Mouse (Mus musculus): Measurements from ENCODE around the gene Tgfbr3. TPM values are rescaled to one million over a fixed set of nuclear protein-coding genes. Genes with fewer than 3 reads are reported as not detected.

Gene Tgfbr3
- polyA plus RNA-seq, 1 experiment from 2014 or later = 23.8 TPM

DNA sequence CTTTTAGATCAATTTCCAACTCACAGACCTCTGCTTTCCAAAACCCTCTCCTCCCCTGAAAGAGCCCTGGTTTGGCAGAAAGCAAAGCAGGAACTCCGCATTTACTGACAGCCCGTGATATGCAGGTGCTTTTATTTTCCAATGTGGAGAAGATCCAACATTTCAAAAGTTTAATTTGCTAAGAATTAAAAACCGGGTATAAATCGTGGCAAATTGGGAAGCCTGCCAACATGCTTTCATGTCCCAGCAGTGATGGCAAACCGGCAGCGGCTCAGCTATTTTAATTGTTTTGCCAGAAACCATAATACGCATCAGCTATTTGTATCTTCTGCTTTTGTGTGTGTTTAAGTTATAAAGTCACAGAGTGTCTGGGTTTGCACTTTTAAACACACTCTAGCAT, 162.9 kb downstream of the Tgfbr3 start:
- Histone ChIP-seq H3K4me3 (ENCODE audit: low read depth, low read length) (no peak overlapping the region), H3K4me1 (ENCODE audit: insufficient read depth) (0 out of 2 replicates have a peak, but pooled peaks cover 12% of the 10 kb centered on the region), H3K4me2 (no peak overlapping the region), H3K9me3 (ENCODE audit: low read depth, low read length) (no peaks in the 10 kb centered on the region), H3K27me3 (ENCODE audit: insufficient read depth, low read length) (no peaks in the 10 kb centered on the region), H3K9ac (no peak overlapping the region), H3K36me3 (ENCODE audit: insufficient read depth) (peaks cover 35% of the 10 kb centered on the region), H3K27ac (ENCODE audit: low read depth) (no peak overlapping the region)
- DNase-seq = peak; percentile 69
- ATAC-seq (ENCODE audit: insufficient read depth) = no peak
- WGBS = 37% methylated on average over 7 of the region's 7 CpGs
- no peak for TF ChIP-seq CTCF (IDR thresholded peaks at IDR 0.05; ENCODE audit: low read depth)

DNA sequence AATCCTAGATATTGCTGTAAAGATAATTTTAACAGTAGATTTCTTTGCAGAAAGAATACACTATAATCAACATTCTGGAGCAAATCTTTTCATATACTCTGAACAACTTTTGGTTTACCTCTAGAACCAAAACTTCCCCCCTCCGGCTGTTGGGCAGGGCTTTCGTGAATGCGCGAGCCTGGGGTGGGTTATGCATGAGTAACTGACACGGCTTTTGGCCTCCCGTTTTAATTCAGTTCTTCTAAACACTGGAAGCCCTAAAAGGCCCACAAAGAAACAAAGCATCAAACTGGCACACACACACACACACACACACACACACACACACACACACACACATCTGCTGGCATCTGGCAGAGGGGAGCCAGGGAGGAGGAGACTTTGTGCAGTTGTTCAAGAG, 164.3 kb downstream of the Tgfbr3 start:
- peaks cover 18% of the 10 kb centered on the region; the same call in 1 of the 2 replicates for H3K4me1 ChIP-seq (ENCODE audit: insufficient read depth)
- H3K4me3 ChIP-seq (ENCODE audit: low read depth, low read length) = no peak overlapping the region
- no peaks in the 10 kb centered on the region for H3K9me3 ChIP-seq (ENCODE audit: low read depth, low read length)
- no peak for DNase-seq
- H3K9ac ChIP-seq = no peak overlapping the region
- H3K27ac ChIP-seq (ENCODE audit: low read depth) = peak overlapping the region; percentile 32; the same call in 1 of the 2 replicates
- 52% methylated on average over 6 of the region's 6 CpGs for WGBS
- no peak for ATAC-seq (ENCODE audit: insufficient read depth)
- H3K27me3 ChIP-seq (ENCODE audit: insufficient read depth, low read length) = no peaks in the 10 kb centered on the region
- H3K4me2 ChIP-seq = no peak overlapping the region
- TF ChIP-seq CTCF (IDR thresholded peaks at IDR 0.05; ENCODE audit: low read depth) = no peak
- H3K36me3 ChIP-seq (ENCODE audit: insufficient read depth) = peaks cover 24% of the 10 kb centered on the region

DNA sequence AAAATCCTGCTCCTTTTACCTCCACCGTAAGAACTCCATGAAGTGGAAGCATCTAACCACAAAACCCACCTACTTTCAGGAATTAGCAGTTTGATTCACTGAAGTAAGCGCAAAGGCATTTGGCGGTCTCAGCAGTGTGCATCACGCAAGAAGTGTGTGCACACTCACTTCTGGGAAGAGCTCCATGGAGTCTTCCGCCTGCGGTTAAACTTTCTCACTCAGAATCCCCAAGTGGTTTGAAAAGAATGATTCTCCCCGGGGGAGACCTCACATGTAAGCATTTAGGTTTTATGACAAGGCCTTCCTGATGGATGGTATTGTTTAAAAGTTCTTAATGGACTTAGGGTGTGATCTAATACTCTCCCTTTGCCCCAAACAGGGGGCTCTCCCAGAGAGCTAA, 164.9 kb downstream of the Tgfbr3 start:
- no peak for TF ChIP-seq CTCF (IDR thresholded peaks at IDR 0.05; ENCODE audit: low read depth)
- Histone ChIP-seq H3K4me1 (ENCODE audit: insufficient read depth) (peaks cover 18% of the 10 kb centered on the region; the same call in 1 of the 2 replicates), H3K36me3 (ENCODE audit: insufficient read depth) (peaks cover 19% of the 10 kb centered on the region), H3K27me3 (ENCODE audit: insufficient read depth, low read length) (no peaks in the 10 kb centered on the region), H3K9me3 (ENCODE audit: low read depth, low read length) (no peaks in the 10 kb centered on the region), H3K27ac (ENCODE audit: low read depth) (peak overlapping the region; percentile 32; the same call in 1 of the 2 replicates), H3K9ac (no peak overlapping the region), H3K4me2 (no peak overlapping the region), H3K4me3 (ENCODE audit: low read depth, low read length) (no peak overlapping the region)
- WGBS = 44% methylated on average over 7 of the region's 7 CpGs
- ATAC-seq (ENCODE audit: insufficient read depth) (no peak), DNase-seq (peak; percentile 62)

DNA sequence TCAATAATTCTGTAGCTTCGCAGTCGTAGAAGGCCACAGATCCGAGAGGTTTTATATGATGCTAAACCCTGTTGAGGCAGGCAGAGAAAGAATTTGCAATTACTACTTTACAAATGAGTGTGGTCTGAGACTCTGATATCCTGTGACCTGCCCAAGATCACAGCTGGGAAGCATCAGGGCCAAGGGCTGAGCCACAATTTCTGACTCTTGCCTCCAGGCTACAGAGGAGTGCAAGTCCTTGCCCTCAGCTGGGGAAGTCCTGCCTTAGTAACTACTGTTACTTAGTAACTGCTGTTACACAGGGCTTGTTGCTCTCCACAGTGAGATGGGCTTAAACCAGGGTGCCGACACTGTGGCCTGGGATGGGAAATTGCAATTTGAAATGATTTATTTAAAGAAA, 166.8 kb downstream of the Tgfbr3 start:
- H3K9me3 ChIP-seq (ENCODE audit: low read depth, low read length) = no peaks in the 10 kb centered on the region
- H3K27me3 ChIP-seq (ENCODE audit: insufficient read depth, low read length) = no peaks in the 10 kb centered on the region
- DNase-seq (no peak), ATAC-seq (ENCODE audit: insufficient read depth) (no peak)
- no peak overlapping the region for H3K9ac ChIP-seq
- no peak overlapping the region for H3K27ac ChIP-seq (ENCODE audit: low read depth)
- H3K4me2 ChIP-seq = no peak overlapping the region
- H3K36me3 ChIP-seq (ENCODE audit: insufficient read depth) = peaks cover 12% of the 10 kb centered on the region; the same call in 1 of the 2 replicates
- H3K4me1 ChIP-seq (ENCODE audit: insufficient read depth) = peaks cover 18% of the 10 kb centered on the region; the same call in 1 of the 2 replicates
- TF ChIP-seq CTCF (IDR thresholded peaks at IDR 0.05; ENCODE audit: low read depth) = no peak
- 86% methylated on average over 4 of the region's 4 CpGs for WGBS
- H3K4me3 ChIP-seq (ENCODE audit: low read depth, low read length) = no peak overlapping the region

DNA sequence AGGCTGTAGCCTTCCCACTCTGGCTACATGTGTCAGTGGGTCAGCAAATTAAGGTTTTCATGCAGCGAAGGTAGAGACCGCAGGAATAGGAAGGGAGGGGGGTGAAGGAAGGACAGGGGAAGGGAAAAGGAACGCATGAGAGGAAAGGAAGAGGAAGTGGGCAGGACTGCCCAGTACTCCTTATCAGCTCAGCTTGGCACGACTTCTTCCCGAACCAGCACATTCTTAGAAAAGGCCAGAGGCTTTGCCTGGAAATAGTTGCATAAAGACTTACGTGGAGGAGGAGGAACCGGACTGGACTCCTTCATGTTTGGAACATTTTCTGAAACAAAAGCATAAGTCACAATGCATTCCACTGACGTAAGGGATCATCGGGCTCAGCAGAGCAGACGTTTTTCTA, 168.3 kb downstream of the Tgfbr3 start:
- ATAC-seq (ENCODE audit: insufficient read depth) (0 out of 2 replicates have a peak, but pooled peaks have one; percentile 25), DNase-seq (no peak)
- H3K4me3 ChIP-seq (ENCODE audit: low read depth, low read length) = no peak overlapping the region
- H3K27me3 ChIP-seq (ENCODE audit: insufficient read depth, low read length) = no peaks in the 10 kb centered on the region
- TF ChIP-seq CTCF (IDR thresholded peaks at IDR 0.05; ENCODE audit: low read depth) = no peak
- H3K9ac ChIP-seq = no peak overlapping the region
- H3K4me1 ChIP-seq (ENCODE audit: insufficient read depth) = peaks cover 12% of the 10 kb centered on the region; the same call in 1 of the 2 replicates
- H3K27ac ChIP-seq (ENCODE audit: low read depth) = no peak overlapping the region; the same call in 1 of the 2 replicates
- H3K9me3 ChIP-seq (ENCODE audit: low read depth, low read length) = no peaks in the 10 kb centered on the region
- no peak overlapping the region for H3K4me2 ChIP-seq
- WGBS = 57% methylated on average over 10 of the region's 10 CpGs
- H3K36me3 ChIP-seq (ENCODE audit: insufficient read depth) = peaks cover 22% of the 10 kb centered on the region

DNA sequence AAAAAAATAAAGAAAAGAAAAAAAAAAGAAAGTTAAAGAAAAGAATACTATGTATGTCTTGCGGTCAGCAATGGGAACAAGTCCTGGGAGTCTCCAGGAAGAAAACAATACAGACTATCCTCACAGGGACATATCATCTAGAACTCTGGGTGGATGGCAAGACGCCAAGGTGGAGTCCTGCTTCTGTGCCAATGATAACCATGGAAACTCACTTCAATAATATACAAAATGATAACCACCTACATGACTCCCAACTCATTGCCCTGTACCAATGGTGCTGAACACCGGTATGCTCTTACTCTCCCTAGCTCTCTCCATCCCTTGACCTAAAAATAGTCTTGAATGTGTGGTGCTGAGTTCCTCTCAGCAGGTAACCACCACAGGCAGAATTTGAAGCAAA, 168.8 kb downstream of the Tgfbr3 start:
- no peaks in the 10 kb centered on the region for H3K27me3 ChIP-seq (ENCODE audit: insufficient read depth, low read length)
- ATAC-seq (ENCODE audit: insufficient read depth) (no peak), DNase-seq (no peak)
- TF ChIP-seq CTCF (IDR thresholded peaks at IDR 0.05; ENCODE audit: low read depth) = no peak
- no peak overlapping the region for H3K4me3 ChIP-seq (ENCODE audit: low read depth, low read length)
- no peak overlapping the region for H3K27ac ChIP-seq (ENCODE audit: low read depth)
- H3K9me3 ChIP-seq (ENCODE audit: low read depth, low read length) = no peaks in the 10 kb centered on the region
- no peak overlapping the region for H3K9ac ChIP-seq
- no peak overlapping the region for H3K4me2 ChIP-seq
- H3K4me1 ChIP-seq (ENCODE audit: insufficient read depth) = peaks cover 12% of the 10 kb centered on the region; the same call in 1 of the 2 replicates
- WGBS = 82% methylated on average over 3 of the region's 3 CpGs
- peaks cover 22% of the 10 kb centered on the region for H3K36me3 ChIP-seq (ENCODE audit: insufficient read depth)

DNA sequence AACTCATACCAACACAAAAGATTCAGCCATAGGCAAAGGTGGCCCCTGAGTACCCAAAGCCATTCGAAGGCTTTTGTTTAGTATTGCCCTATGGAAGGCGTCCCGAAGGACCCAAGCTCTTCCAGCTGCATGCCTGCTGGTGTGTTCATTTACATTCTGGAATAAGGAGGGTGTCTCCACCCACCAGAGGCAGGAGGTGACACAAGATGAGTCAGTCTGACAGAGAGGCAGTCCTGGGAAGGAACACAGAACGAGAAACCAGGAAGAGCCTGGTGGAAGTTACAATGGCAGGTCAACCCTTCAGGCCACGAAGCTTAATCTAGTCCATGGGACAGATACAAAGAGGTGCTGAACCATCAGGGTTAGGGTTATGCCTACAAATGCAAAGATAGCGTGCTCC, 169.5 kb downstream of the Tgfbr3 start:
- no peak overlapping the region for H3K27ac ChIP-seq (ENCODE audit: low read depth)
- WGBS = 39% methylated on average over 6 of the region's 6 CpGs

More for the DNA sequence above, 169.5 kb downstream of the Tgfbr3 start:
- Histone ChIP-seq H3K9me3 (ENCODE audit: low read depth, low read length) (no peaks in the 10 kb centered on the region), H3K27me3 (ENCODE audit: insufficient read depth, low read length) (no peaks in the 10 kb centered on the region), H3K4me3 (ENCODE audit: low read depth, low read length) (no peak overlapping the region), H3K4me2 (no peak overlapping the region), H3K4me1 (ENCODE audit: insufficient read depth) (peaks cover 8% of the 10 kb centered on the region; the same call in 1 of the 2 replicates), H3K36me3 (ENCODE audit: insufficient read depth) (peaks cover 25% of the 10 kb centered on the region), H3K9ac (no peak overlapping the region)
- TF ChIP-seq CTCF (IDR thresholded peaks at IDR 0.05; ENCODE audit: low read depth) = no peak
- no peak for DNase-seq
- no peak for ATAC-seq (ENCODE audit: insufficient read depth)

Measured in lung, embryonic 14.5 days (tissue).